ENCODE assay signal across 35 mouse cellular contexts in genomic region chr10:44832455-44832854, GRCm38 (mm10).
"Had no signal": no experiment of that assay in that cellular context is flagged by ENCODE, and none has a peak within 500 bp of the region (broad histone marks: within the 10 kb centered on the region; RNA-seq: fewer than 3 reads in every experiment).

No protein-coding gene starts in this region.

- H3K36me3 ChIP-seq: heart, embryonic 12.5 days; heart, embryonic 13.5 days; heart, embryonic 15.5 days; hindbrain, embryonic 10.5 days; hindbrain, embryonic 12.5 days; hindbrain, embryonic 13.5 days; hindbrain, embryonic 15.5 days; intestine, embryonic 15.5 days; kidney, embryonic 15.5 days had no signal

- H3K9ac ChIP-seq: heart, embryonic 12.5 days; heart, embryonic 13.5 days; heart, embryonic 15.5 days; hindbrain, embryonic 12.5 days; hindbrain, embryonic 13.5 days; hindbrain, embryonic 14.5 days; hindbrain, embryonic 15.5 days; intestine, embryonic 15.5 days; kidney, embryonic 15.5 days had no signal

- H3K4me2 ChIP-seq: heart, embryonic 11.5 days; heart, embryonic 12.5 days; heart, embryonic 13.5 days; heart, embryonic 15.5 days; hindbrain, embryonic 12.5 days; hindbrain, embryonic 13.5 days; hindbrain, embryonic 14.5 days; hindbrain, embryonic 15.5 days; intestine, embryonic 15.5 days; kidney, embryonic 15.5 days had no signal

- H3K4me3 ChIP-seq: heart, embryonic 12.5 days; heart, embryonic 13.5 days; heart, embryonic 15.5 days; hindbrain, embryonic 10.5 days; hindbrain, embryonic 12.5 days; hindbrain, embryonic 13.5 days; hindbrain, embryonic 15.5 days; intestine, embryonic 15.5 days; kidney, embryonic 15.5 days; layer of hippocampus, adult 2 months; left cerebral cortex, adult 2 months had no signal

- ATAC-seq: hindbrain, embryonic 16.5 days; hindbrain, postnatal 0 days; inflammation-experienced regulatory T-cells, adult 6 months; intestine, embryonic 15.5 days; intestine, embryonic 16.5 days; intestine, postnatal 0 days had no signal

- H3K27ac ChIP-seq: heart, embryonic 13.5 days; heart, embryonic 15.5 days; hindbrain, embryonic 10.5 days; hindbrain, embryonic 12.5 days; hindbrain, embryonic 13.5 days; hindbrain, embryonic 14.5 days; hindbrain, embryonic 15.5 days; hindbrain, postnatal 0 days; intestine, embryonic 15.5 days; kidney, embryonic 15.5 days; kidney, postnatal 0 days; layer of hippocampus, adult 2 months; left cerebral cortex, adult 2 months had no signal

- H3K27me3 ChIP-seq: heart, embryonic 12.5 days; heart, embryonic 13.5 days; heart, embryonic 15.5 days; hindbrain, embryonic 12.5 days; hindbrain, embryonic 13.5 days; hindbrain, embryonic 15.5 days; intestine, embryonic 15.5 days; kidney, embryonic 15.5 days had no signal

- H3K4me1 ChIP-seq: heart, embryonic 12.5 days; heart, embryonic 13.5 days; heart, embryonic 15.5 days; hindbrain, embryonic 10.5 days; hindbrain, embryonic 12.5 days; hindbrain, embryonic 13.5 days; hindbrain, embryonic 15.5 days; intestine, embryonic 15.5 days; kidney, embryonic 15.5 days had no signal

- DNase-seq: heart, postnatal 10 days; heart, postnatal 14 days; heart, postnatal 36 days; heart, postnatal 4 days; kidney, adult 11 months; kidney, adult 18-20 months; kidney, adult 2 months; kidney, adult 8-10 months; kidney, adult 9 months; kidney, postnatal 10 days; kidney, postnatal 14 days; kidney, postnatal 25 days; kidney, postnatal 36 days; kidney, postnatal 4 days; layer of hippocampus, adult 9-11 months; layer of hippocampus, postnatal 36 days had no signal

- H3K9me3 ChIP-seq: heart, embryonic 12.5 days; heart, embryonic 13.5 days; heart, embryonic 15.5 days; hindbrain, embryonic 10.5 days; hindbrain, embryonic 12.5 days; hindbrain, embryonic 13.5 days; hindbrain, embryonic 15.5 days; intestine, embryonic 15.5 days; kidney, embryonic 15.5 days had no signal
